Mouse (Mus musculus) cortical plate, adult 2 months (tissue): ENCODE measurements around the gene Sec24a.

ENCODE experiments used
- CTCF ChIP-seq: fragments of 200-500 bp; IDR thresholded peaks from 2 replicates; pipeline ENCODE4 v1.5.1; 2011; ENCODE audit warnings: mild to moderate bottlenecking, control low read depth, low read length; ENCODE audit not compliant: insufficient read depth; ENCODE audit errors: extremely low read depth
- POLR2A ChIP-seq: fragments of 200-500 bp; IDR thresholded peaks from 2 replicates; pipeline ENCODE4 v1.6.1; 2011; ENCODE audit warnings: mild to moderate bottlenecking, low read length, control low read depth; ENCODE audit not compliant: insufficient read depth; ENCODE audit errors: extremely low read depth

DNA sequence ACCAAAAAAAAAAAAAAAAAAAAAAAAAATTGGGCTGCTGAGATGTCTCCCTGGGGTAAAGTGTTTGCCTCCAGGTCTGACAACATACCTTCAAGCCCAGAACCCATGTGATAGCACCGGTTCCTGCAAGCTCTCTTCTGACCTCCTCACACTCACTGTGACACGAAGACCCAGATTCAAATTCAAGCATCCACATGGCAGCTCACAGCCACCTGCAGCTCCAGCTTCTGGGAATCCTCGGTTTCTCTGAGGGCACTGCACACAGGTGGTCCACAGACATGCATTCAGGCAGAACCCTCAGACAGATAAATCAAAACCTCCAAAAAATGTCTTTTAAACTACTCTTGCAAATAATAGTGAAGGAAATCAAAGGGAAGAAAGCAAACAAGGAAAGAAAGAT, 84.0 kb downstream of the Sec24a start:
- TF ChIP-seq CTCF, result no peak
- TF ChIP-seq POLR2A, result no peak
